Mouse (Mus musculus) megakaryocyte, embryonic 14.5 days (primary cell): ENCODE measurements around the gene Unc5c.

Experiments
- FLI1 ChIP-seq: IDR thresholded peaks from 2 replicates; pipeline ENCODE4 v1.6.1; 2012; ENCODE audit warnings: low read length, inconsistent platforms, mixed read lengths
- GATA1 ChIP-seq: IDR thresholded peaks from 3 replicates; pipeline ENCODE4 v1.6.1; 2012; ENCODE audit warnings: mixed read lengths, low read length, inconsistent platforms, borderline replicate concordance

DNA sequence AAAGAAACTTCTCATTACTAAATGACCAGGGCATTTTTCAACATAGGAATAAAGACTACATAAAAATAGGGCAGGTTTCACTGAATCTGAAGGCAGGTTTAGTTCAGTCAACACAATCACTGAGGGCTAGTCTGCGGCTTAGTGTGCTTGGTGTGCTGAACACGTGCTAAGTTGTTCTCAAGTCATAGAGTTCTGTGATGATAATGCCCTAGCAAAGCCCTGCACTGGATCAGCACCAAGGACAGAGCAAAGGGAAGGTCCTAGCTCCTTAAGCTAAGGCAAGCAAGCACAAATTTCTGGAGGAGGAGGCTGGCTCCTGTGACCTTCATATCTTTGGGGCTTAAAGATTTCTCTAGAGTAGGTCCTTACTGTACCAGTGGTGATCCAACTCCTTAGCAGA is 346.3 kb downstream of the Unc5c start:
- TF ChIP-seq GATA1 (no peak), FLI1 (no peak)
